25 mouse cellular contexts compared by ENCODE assay signal in genomic region chr2:121682361-121682760, GRCm38 (mm10).
A peak's percentile ranks its signal among the peaks of the same experiment; 100 is the strongest.
DNase-seq lines count a peak whose midpoint lies in the region; ATAC-seq and TF ChIP-seq lines count a peak whose summit lies in the region.
"Had no signal": no experiment of that assay in that cellular context is flagged by ENCODE, and none has a peak within 500 bp of the region (broad histone marks: within the 10 kb centered on the region; RNA-seq: fewer than 3 reads in every experiment).

No protein-coding gene starts in this region.

- H3K4me3 ChIP-seq in hindbrain, embryonic 15.5 days: no peak overlapping the region
- no peak overlapping the region for H3K4me3 ChIP-seq in hindbrain, postnatal 0 days (ENCODE audit: low read length)
- H3K4me3 ChIP-seq in neural tube, embryonic 15.5 days (replicated peaks): no peak overlapping the region
- H3K4me3 ChIP-seq: embryonic facial prominence, embryonic 12.5 days; embryonic facial prominence, embryonic 15.5 days; forebrain, embryonic 12.5 days; heart, embryonic 12.5 days; heart, embryonic 15.5 days; hindbrain, embryonic 10.5 days had no signal

- H3K9ac ChIP-seq in hindbrain, embryonic 15.5 days: no peak overlapping the region
- no peak overlapping the region for H3K9ac ChIP-seq in hindbrain, postnatal 0 days (replicated peaks; ENCODE audit: low read length)
- H3K9ac ChIP-seq in neural tube, embryonic 15.5 days (replicated peaks): no peak overlapping the region
- H3K9ac ChIP-seq: embryonic facial prominence, embryonic 12.5 days; embryonic facial prominence, embryonic 15.5 days; forebrain, embryonic 12.5 days; heart, embryonic 12.5 days; heart, embryonic 15.5 days; hindbrain, embryonic 14.5 days had no signal

- no peaks in the 10 kb centered on the region for H3K36me3 ChIP-seq in hindbrain, embryonic 15.5 days
- no peaks in the 10 kb centered on the region for H3K36me3 ChIP-seq in hindbrain, postnatal 0 days (ENCODE audit: insufficient read depth, low read length)
- H3K36me3 ChIP-seq in neural tube, embryonic 15.5 days: no peaks in the 10 kb centered on the region
- H3K36me3 ChIP-seq: embryonic facial prominence, embryonic 12.5 days; embryonic facial prominence, embryonic 15.5 days; forebrain, embryonic 12.5 days; heart, embryonic 12.5 days; heart, embryonic 15.5 days; hindbrain, embryonic 10.5 days had no signal

- 95% methylated on average over 3 of the region's 3 CpGs for WGBS in hindbrain, embryonic 15.5 days
- 94% methylated on average over 3 of the region's 3 CpGs for WGBS in hindbrain, postnatal 0 days
- 98% methylated on average over 3 of the region's 3 CpGs for WGBS in neural tube, embryonic 15.5 days

- no peak for TF ChIP-seq CTCF in hindbrain, postnatal 0 days (IDR thresholded peaks at IDR 0.05; ENCODE audit: low read depth)

- peaks cover 6% of the 10 kb centered on the region for H3K4me1 ChIP-seq in hindbrain, embryonic 15.5 days (replicated peaks)
- peaks cover 5% of the 10 kb centered on the region; the same call in 1 of the 2 replicates for H3K4me1 ChIP-seq in hindbrain, postnatal 0 days (ENCODE audit: insufficient read depth, low read length)
- peaks cover 4% of the 10 kb centered on the region; the same call in 1 of the 2 replicates for H3K4me1 ChIP-seq in neural tube, embryonic 15.5 days
- H3K4me1 ChIP-seq: embryonic facial prominence, embryonic 12.5 days; embryonic facial prominence, embryonic 15.5 days had no signal

- H3K9me3 ChIP-seq in hindbrain, embryonic 15.5 days: no peaks in the 10 kb centered on the region
- H3K9me3 ChIP-seq in hindbrain, postnatal 0 days (ENCODE audit: low read length): no peaks in the 10 kb centered on the region
- no peaks in the 10 kb centered on the region for H3K9me3 ChIP-seq in neural tube, embryonic 15.5 days (replicated peaks)
- H3K9me3 ChIP-seq: embryonic facial prominence, embryonic 12.5 days; embryonic facial prominence, embryonic 15.5 days; forebrain, embryonic 12.5 days; heart, embryonic 15.5 days; hindbrain, embryonic 10.5 days had no signal

- DNase-seq in hindbrain, postnatal 0 days (ENCODE audit: low spot score): no peak
- DNase-seq in neural tube, embryonic 10.5 days (ENCODE audit: extremely low spot score, low spot score): no peak
- peak; percentile 13 for DNase-seq in R1 (ENCODE audit: low read depth, low spot score)
- no peak for DNase-seq in testis, postnatal 10 days (ENCODE audit: low spot score)
- DNase-seq: adrenal gland, adult 2 months; adrenal gland, postnatal 14 days; cerebellum, adult 11 months; cerebellum, adult 2 months; cerebellum, adult 9-11 months; cerebellum, postnatal 25 days; gastrocnemius, postnatal 25 days; heart, adult 18-20 months; heart, postnatal 10 days; heart, postnatal 36 days had no signal

- H3K27me3 ChIP-seq in hindbrain, embryonic 15.5 days: no peaks in the 10 kb centered on the region
- H3K27me3 ChIP-seq in hindbrain, postnatal 0 days (ENCODE audit: insufficient read depth, low read length): no peaks in the 10 kb centered on the region
- no peaks in the 10 kb centered on the region for H3K27me3 ChIP-seq in neural tube, embryonic 15.5 days (replicated peaks)
- H3K27me3 ChIP-seq: embryonic facial prominence, embryonic 12.5 days; embryonic facial prominence, embryonic 15.5 days; forebrain, embryonic 12.5 days; heart, embryonic 12.5 days; heart, embryonic 15.5 days had no signal

- H3K4me2 ChIP-seq in hindbrain, embryonic 15.5 days: no peak overlapping the region
- H3K4me2 ChIP-seq in hindbrain, postnatal 0 days (ENCODE audit: low read depth, low read length): no peak overlapping the region
- H3K4me2 ChIP-seq in neural tube, embryonic 15.5 days: no peak overlapping the region
- H3K4me2 ChIP-seq: embryonic facial prominence, embryonic 12.5 days; embryonic facial prominence, embryonic 15.5 days; forebrain, embryonic 12.5 days; heart, embryonic 12.5 days; heart, embryonic 15.5 days; hindbrain, embryonic 14.5 days had no signal

- 0 out of 2 replicates have a peak, but pooled peaks have one; percentile 71 for ATAC-seq in hindbrain, embryonic 15.5 days (ENCODE audit: low FRiP score, low read depth)
- ATAC-seq in hindbrain, postnatal 0 days: no peak
- ATAC-seq in neural tube, embryonic 15.5 days (ENCODE audit: low FRiP score): 0 out of 2 replicates have a peak, but pooled peaks have one; percentile 62
- ATAC-seq: inflammation-experienced regulatory T-cells, adult 6 months; intestine, embryonic 16.5 days had no signal

- no peak overlapping the region for H3K27ac ChIP-seq in hindbrain, embryonic 15.5 days (replicated peaks)
- H3K27ac ChIP-seq in hindbrain, postnatal 0 days: no peak overlapping the region
- no peak overlapping the region for H3K27ac ChIP-seq in neural tube, embryonic 15.5 days (replicated peaks)
- H3K27ac ChIP-seq: embryonic facial prominence, embryonic 12.5 days; embryonic facial prominence, embryonic 15.5 days; forebrain, embryonic 12.5 days; heart, embryonic 15.5 days; hindbrain, embryonic 10.5 days; hindbrain, embryonic 14.5 days had no signal
